Mouse (Mus musculus) gastrocnemius, adult 18-20 months (tissue): ENCODE results near the gene Cwc15. TPM values are rescaled to one million over a fixed set of nuclear protein-coding genes. Genes with fewer than 3 reads are reported as not detected.

Source experiments
- DNase-seq: peaks from one replicate; pipeline ENCODE4 v3.0.0; 2021; ENCODE audit warnings: low spot score
- total RNA-seq, 2 experiments: library from RNA; stranded (reverse); gene quantifications; 2 replicates each; pipeline ENCODE4 v1.2.3; 2021

The Cwc15 gene
- total RNA-seq, 2 experiments from 2014 or later, result 105 to 113 TPM

- DNase-seq, result peak; percentile 79
Observed at GRCm38 (mm10) chr9:14547584-14548365, 47.4 kb downstream of the Cwc15 start.

DNA sequence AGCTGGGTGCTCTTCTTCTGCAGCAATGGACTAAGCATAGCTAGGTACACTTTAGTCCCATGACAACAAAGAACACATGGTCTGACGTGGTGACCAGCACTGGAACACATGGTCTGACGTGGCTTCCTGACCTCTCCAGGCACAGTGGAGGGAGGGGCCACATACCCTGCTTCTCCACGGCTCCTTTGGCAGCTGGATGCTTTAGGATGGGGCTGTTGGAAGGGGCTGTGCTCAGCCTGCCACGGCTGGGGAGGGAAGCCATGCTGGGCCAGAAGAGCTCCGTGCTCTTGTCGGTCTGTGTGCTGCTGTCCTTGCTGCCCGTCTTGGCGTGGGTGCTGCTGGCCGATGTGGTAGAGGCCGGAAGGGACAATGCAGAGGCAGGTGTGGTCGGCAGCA lies 47.9 kb downstream of the Cwc15 start:
- DNase-seq, result no peak

GRCm38 (mm10) chr9:14558332-14558731 lies 57.9 kb downstream of the Cwc15 start:
- no peak for DNase-seq

DNA sequence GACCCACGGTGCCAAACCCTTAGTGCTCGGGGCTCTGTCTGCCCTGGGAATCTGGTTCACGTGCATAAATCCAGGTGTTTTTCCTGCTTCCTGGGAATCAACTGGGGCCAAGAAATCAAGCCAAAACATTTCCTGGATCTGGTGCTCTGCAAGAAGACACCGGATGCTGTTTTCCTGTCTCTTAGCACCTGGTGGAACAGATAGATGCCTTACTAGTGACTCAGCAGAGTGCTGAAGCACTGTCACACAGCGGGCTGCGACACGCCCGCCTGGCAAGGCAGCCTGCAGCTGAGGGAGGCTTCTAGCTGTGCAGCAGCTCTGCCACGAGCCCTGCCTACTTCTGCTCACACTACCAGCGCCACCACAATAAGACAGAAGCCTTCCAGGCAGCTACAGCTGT lies 59.0 kb downstream of the Cwc15 start:
- peak; percentile 32 for DNase-seq

DNA sequence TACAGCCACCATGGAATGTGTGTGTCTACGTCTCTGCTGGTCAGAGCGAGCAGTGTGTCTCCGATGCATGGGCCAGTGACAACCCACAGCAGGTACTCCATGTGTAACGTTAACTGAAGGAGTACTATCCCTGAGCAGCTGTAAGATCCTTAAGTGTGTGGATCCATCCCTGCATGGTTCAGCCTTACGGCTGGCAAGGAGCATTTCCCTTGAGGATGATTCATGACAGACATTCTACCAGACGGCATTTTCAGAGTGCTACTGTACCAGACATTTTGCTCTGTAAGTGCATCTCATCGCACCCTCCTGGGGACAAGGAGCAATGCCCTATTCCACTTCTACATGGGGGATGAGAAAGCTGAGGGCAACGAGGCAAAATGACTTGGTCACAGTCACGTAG lies 59.6 kb downstream of the Cwc15 start:
- DNase-seq, result no peak

Other genes starting within 250 kb of the Cwc15 start
- 10 to 100 TPM; 14.8 to 18.7 TPM for gene Sesn3, start 225.6 kb upstream of the Cwc15 start, total RNA-seq
- gene Endod1, start 119.1 kb upstream of the Cwc15 start, total RNA-seq, result 1 to 10 TPM; 2.5 to 3.4 TPM
- not detected for gene Kdm4d, start 135 bp upstream of the Cwc15 start, total RNA-seq
- gene Amotl1, start 144.4 kb downstream of the Cwc15 start, total RNA-seq, result 100 to 1,000 TPM; 330 to 339 TPM
- gene Piwil4, start 240.1 kb downstream of the Cwc15 start, total RNA-seq, result not detected